Mouse (Mus musculus): Measurements from ENCODE around the gene Spz1.

Gene Spz1

DNA sequence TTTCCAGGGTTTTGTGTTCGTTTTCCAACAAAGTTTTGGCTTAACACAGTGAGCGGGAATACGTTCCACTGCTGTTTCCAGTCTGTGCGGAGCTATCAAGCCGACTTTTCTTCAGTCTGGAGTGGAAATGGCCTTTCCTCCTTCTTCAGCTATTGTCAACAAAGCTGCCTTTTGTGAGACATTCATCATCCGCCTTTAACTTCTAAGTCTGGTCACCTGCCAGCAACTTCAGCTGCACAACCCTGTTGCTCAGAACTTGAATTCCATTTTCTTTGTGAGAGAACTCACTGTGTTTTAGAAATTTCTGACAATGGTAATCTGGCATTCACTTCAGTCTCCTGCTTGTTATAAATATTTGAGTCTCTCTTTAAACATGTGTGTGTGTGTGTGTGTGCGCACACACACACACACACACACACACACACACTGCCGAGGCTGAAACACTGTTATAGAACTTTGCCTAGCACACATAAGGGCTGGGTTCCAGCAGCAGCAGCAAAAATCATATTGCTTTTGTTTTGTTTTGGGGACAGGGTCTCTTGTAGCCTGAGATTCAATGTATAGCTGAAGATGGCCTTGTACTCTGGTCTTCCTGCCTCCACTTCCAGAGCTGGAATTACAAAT, 8.2 kb upstream of the Spz1 start:
- in situ Hi-C loops (cut with MboI, MseI), result loop anchor here (25.0 kb wide), 2 partner anchors 378 to 1128 kb away; no protein-coding TSS in a partner anchor

DNA sequence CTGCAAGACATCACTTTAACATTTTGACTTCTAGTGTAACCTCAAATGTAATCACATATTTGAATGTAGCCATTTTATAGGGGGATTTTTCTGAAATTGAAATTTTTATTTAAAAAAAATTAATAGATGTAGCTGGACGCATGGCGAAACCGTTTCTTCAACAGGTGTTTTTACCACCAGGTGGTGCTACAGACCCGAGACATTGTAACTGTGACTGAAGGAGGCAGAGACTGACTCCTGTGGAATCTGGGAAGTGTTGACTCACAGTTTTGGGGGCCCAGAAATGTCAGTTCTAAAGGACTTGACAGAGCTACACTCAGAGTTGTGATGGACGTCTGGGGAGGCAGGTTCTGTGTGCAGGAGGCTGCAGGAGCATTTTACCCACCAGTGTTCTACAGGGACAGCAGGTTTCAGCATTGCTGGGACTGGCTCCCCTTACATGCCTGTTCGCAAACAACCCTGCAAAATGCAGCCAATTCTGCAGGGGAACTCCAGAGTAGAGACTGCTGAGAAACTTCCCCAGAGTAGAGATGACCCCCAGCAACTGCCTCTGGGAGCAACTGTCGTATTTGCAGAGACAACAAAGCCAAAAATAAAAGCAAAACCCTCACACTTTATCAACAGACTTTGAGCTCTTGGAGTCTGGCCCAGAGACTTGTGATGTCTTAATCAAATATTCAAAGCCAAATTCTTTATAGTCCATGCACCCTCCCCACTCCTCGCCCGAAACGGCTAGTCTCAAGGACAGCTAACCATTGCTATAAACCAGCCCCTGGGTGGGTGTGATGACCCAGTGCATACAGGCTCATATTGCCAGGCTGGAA, 4.5 kb upstream of the Spz1 start:
- in situ Hi-C loops (cut with MboI, MseI), result loop anchor here (25.0 kb wide), 2 partner anchors 382 to 1132 kb away; no protein-coding TSS in a partner anchor

DNA sequence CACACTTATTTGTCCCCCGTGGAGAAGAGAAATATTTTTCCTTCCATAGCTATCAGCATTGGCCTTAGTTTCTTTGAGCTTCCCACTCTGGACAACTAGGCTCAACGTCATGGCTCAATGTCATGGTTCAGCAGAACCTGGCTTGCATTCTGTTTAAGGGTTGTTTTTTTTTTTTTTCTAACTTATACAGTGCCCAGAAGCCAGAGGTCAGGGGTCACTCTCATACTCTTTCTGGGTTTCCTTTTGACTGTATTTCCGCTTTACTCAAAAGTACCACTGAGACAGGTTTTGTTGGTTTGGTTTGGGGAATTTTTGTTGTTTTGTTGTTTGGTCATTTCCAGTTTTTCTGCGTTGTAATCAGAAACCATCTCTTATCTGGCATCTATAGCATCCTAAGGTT, 2.2 kb upstream of the Spz1 start:
- in situ Hi-C loops (cut with MboI, MseI), result loop anchor here (5.0 to 25.0 kb wide), 4 partner anchors 49 to 1134 kb away; no protein-coding TSS in a partner anchor

DNA sequence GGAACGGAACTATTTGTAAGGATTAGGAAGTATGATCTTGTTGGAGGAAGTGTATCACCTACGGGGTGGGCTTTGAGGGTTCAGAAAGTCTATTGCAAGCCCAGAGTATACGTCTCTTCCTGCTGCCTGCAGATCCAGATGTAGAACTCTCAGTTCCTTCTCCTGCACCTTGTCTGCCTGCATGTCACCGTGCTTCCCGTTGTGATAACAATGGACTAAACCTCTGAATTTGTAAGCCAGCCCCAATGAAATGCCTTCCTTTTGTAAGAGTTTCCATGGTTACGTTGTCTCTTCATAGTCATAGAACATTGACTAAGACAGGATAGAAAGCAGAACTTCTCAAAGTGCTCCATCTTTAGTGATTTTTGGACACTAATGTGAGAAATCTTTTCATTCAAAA, 716 bp upstream of the Spz1 start:
- in situ Hi-C loops (cut with MboI, MseI), result loop anchor here (5.0 to 25.0 kb wide), 4 partner anchors 51 to 1136 kb away; no protein-coding TSS in a partner anchor

DNA sequence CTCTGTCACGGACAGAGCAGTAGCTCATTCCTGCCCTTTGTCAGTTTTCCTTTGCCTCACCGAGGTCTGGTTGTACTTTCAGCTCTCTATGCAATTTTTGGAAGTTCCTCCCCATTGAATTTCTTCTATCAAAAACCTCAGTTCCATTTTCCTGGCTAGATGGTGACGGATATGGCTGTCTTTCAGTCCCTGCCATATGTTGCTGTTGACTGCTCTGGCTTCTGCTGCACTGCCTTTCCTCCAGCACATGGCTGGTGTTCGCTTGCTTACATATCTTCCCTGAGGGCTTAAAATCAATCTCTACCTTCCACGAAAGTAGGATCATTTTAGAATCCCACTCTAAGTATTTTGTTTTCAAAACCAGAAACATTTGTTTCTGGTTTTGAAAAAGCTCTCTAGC, 16.5 kb downstream of the Spz1 start:
- in situ Hi-C loops (cut with MboI, MseI), result no loop called here

DNA sequence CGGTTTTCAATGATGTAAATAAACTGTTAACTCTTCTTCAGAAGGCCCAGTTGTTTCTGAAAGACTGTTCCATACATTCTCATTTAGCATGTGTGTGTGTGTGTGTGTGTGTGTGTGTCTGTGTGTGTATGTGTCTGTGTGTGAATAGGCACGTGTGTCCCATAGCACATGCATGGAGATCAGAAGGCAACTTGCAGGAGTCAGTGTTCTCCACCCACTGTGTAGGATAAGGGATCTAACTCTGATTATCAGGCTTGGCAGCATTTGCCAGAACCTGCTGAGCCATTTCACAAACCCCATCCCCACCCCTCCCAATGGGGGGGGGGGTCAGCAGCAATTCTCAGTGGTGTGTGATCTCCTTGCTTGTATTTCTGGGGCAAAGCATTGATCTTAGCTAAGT, 18.7 kb downstream of the Spz1 start:
- in situ Hi-C loops (cut with MboI, MseI), result no loop called here

DNA sequence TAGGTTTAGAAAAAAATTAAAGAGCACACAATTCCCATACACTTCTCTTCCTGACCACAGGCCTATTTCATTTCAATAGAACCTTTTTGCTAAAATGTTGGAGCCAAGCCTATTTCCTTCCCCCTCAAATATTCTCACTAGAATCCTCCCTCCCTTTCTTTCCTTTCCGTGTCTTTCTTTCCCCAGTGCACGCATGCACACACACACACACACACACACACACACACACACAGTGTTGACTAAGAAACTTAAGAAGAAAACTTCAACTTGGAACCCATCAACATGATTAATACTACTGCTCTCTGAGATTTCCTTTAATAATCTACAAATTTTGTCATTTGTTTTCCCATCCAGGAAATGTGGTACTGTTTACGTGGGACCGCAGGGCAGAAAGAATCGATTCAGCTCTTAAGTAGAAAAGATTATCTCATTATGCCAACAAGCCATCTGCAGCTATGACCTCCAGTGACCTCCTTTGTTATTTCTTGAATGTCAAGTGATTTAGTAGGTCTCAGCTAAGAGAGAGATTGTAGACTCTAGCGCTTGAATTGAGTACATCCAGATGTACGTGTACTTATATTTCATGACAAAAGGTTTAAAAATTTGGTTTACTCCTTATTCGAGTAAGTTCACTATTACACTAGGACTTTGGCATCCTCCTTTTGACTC, 19.4 kb downstream of the Spz1 start:
- in situ Hi-C loops (cut with MboI, MseI), result no loop called here

DNA sequence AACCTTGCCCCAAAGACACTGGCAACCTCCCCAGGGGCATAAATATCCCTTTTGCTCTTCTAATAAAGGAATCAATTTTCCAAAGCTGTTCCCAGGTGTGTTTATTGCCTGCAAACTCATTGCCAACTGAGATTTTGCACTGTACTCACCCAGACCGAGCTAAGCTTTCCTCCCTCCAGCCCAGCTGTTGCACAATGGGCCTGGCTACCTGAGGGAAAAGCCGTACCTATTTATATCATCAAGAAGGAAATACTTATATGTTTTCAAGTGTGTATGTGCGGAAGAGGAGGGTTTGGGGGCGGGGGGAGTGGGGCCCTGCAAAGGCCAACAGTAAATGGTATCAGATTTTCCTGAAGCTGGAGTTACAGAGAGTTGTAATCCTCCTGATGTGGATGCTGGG, 28.9 kb downstream of the Spz1 start:
- in situ Hi-C loops (cut with MboI, MseI), result loop anchor here in 1 of 2 experiments (10.0 kb wide), 1 partner anchor 918 kb away; no protein-coding TSS in a partner anchor

DNA sequence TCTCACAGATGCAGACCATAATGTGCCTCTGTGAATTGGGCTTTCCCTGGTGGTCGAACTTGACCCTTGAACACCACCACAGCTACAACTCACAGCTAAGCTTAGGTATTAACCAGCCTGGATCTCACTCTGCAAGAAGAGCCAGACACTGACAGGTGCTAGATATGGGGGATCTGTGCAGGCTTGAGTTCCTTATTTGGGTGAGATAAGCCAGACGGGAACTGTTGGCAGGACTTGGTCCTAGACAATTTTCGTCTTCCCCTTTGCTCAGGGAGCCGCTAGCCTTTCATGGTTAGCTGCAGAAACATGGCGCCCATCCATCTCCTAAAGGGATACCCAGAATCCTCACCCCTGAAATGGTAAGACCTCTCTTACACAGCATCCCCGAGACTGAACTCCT, 35.0 kb downstream of the Spz1 start:
- in situ Hi-C loops (cut with MboI, MseI), result loop anchor here in 1 of 2 experiments (10.0 kb wide), 1 partner anchor 924 kb away; no protein-coding TSS in a partner anchor

DNA sequence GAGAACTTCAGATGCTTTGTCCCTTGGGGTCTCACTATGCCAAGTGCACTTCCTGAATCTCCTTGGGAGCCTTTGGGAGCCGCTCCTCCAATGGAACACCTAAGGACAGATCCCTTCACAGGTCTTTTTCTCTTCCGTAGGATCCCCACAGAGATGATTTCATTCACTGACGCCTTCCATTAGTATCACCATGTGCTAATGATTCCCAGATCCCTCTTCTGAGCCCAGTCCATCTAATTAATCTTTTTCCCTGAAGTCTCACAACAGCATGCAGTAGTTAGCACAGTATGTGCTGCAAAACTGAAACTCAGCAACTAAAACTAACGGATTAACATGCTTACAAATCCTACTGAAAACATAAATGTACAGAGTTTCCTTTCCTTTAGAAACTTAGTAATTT, 36.8 kb downstream of the Spz1 start:
- in situ Hi-C loops (cut with MboI, MseI), result no loop called here

DNA sequence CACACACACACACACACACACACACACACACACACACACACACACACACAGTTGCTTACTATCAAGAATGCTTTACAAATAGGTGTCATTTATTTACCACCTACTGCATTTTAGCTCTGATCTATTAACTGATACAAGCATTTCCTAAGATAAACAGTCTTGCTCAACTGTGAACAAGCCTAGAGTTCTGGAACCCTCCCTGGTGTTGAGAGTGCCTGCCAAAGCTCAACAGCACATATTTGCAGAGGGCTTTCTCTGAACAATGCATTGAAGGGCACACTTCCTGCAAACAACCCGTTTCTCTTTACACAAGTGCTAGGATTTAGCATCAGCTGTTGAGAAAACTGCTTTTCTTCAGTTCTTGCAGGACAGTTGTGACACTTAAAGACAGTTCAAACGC, 42.2 kb downstream of the Spz1 start:
- in situ Hi-C loops (cut with MboI, MseI), result loop anchor here (5.0 kb wide), 2 partner anchors 78 to 98 kb away; partner anchors contain the start of gene Serinc5 (in 1 of the 2)

DNA sequence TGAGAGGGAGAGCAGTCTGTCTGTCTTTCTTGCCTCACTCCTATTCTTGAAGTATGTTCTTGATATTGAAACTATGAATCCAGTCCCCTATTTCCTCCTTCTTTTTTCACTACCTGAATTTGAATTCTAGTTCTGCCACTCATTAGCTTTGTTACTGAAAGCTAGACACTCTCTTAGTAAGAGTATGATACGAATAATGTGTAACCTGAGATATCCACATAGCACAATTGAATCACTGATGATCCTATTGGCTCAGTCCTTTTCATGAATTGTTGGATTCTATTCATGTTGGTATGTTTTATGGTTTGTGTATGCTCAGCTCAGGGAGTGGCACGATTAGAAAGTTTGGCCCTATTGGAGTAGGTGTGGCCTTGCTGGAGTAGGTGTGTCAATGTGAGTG, 43.8 kb downstream of the Spz1 start:
- in situ Hi-C loops (cut with MboI, MseI), result loop anchor here (5.0 kb wide), 2 partner anchors 80 to 100 kb away; partner anchors contain the start of gene Serinc5 (in 1 of the 2)

DNA sequence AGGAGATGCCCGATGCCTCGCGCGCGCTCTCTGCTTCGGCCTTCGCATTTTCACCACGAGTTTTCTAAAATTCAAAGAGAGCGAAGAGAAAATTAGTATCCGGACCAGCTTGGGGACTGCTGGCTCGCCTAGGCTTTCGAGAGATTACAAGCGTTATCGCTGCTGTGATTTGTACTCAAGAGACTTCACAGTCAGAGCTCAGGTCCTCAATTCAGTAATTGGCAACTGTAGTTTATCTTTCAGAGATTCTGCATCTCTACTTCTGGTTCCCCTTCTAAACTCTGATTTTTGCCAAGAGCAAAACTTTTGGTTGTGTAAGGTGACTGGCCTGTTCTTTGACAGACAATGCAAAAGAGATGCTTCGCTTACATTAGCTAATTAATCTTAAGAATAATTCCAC, 44.7 kb downstream of the Spz1 start:
- in situ Hi-C loops (cut with MboI, MseI), result loop anchor here (5.0 kb wide), 2 partner anchors 81 to 101 kb away; partner anchors contain the start of gene Serinc5 (in 1 of the 2)

DNA sequence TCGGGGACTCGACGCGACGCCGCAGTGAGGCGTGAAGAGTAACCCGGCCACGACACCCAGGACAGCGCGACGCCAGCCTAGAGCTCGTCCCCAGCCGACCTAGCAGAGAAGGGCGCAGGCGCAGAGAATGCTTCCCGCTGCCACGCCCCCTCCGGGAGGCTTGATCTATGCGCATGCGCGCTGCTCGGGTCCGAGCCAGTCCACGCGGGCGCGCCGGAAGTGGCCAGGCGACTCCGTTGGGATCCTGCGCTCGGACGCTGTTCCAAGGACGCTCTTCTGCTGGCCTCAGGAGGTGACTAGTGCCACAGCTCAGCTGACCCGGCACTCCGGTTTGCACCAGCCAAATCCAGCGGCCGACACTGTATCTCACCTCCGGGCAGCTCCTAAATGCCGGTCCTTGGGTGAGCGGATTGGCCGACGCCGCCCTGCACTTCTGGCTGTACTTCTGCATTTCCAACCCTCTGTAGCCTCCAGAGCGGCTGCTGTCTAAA, 45.2 kb downstream of the Spz1 start, which contains the start of gene Zfyve16:
TSS of gene Zfyve16 (minus strand) at position 148 of the 491 bp plus-strand sequence.
- in situ Hi-C loops (cut with MboI, MseI), result loop anchor here (5.0 kb wide), 2 partner anchors 82 to 102 kb away; partner anchors contain the start of gene Serinc5 (in 1 of the 2)

DNA sequence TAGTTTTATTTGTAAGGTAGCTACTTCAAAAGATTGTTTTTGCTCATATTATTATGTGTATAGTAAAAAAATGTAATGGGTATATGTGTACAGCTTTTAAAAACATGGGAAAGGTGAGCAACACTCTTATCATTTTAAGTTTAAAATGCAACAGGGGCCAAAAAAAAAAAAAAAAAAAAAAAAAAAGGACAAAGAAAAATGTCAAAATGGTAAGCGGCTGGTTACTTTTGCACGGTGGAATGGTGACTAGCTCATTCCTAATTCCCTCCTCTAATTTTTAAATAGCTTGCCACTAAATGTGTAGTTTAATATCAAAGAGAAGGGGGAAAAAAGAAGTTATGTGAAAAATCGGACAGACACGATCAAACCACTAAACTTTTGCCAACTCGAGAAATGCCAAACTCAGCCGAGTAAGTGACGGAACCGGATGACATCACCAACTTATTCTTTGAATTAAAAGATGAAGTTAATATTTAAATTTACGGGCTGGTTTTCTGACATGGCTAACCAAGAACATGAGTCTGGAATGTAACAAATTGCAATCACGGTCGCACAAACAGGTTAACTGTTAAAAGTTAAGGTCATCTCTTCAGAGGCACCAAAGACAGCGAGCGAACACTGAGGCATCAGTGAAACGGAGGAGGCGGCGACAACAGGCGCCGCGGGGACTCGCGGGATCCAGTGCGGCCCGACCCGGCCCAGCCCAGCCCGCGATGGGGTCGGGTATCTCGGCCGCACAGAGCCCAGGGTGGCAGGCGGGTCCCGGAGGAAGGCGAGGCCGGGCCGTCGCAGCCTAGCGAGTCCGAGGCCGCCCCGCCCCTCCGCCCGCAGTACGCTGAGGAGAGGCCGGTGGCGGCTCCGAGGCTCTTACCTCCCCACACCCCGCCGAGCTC, 45.9 kb downstream of the Spz1 start:
- in situ Hi-C loops (cut with MboI, MseI), result loop anchor here (5.0 kb wide), 2 partner anchors 82 to 102 kb away; partner anchors contain the start of gene Serinc5 (in 1 of the 2)
